Mouse (Mus musculus) liver, embryonic 14.5 days (tissue): ENCODE measurements around the gene Rmnd5a.

Source experiments
- CTCF ChIP-seq: IDR thresholded peaks from 2 replicates; pipeline ENCODE4 v1.5.1; 2016; ENCODE audit warnings: antibody characterized with exemption, low read depth, control low read depth
- EP300 ChIP-seq: IDR thresholded peaks from 2 replicates; pipeline ENCODE4 v1.6.1; 2016; ENCODE audit warnings: antibody characterized with exemption, low read depth

DNA sequence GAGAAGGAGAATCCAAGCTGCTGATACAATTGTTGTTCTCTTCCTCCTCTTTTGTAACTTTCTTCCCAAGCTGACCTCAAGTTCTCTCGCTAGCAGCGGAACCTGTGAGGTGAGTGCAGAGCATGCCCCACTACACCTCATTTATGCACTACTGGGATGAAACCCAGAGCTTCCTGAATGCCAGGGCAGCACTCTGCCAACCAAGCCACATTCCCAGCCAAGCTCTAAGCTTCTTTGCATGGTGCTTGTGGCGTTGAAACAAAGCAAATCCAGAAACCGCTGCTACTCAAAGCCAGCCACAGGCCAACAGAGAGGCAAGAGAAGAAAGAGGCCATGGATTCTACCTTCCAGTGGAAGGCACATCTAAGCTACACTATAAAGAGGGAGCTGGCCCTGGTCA lies 27.3 kb upstream of the Rmnd5a start:
- TF ChIP-seq CTCF (no peak), EP300 (no peak)
